9 mouse cellular contexts compared by ENCODE assay signal in genomic region chr4:123342091-123342641, GRCm38 (mm10). TPM values are rescaled to one million over a fixed set of nuclear protein-coding genes. Genes with fewer than 3 reads are reported as not detected.
DNase-seq lines count a peak whose midpoint lies in the region; ATAC-seq and TF ChIP-seq lines count a peak whose summit lies in the region.
"Had no signal": no experiment of that assay in that cellular context is flagged by ENCODE, and none has a peak within 500 bp of the region (broad histone marks: within the 10 kb centered on the region; RNA-seq: fewer than 3 reads in every experiment).

No protein-coding gene starts in this region.

- WGBS in liver, embryonic 14.5 days (ENCODE audit: insufficient replicate concordance): 4% methylated on average over 43 of the region's 43 CpGs
- 2% methylated on average over 43 of the region's 43 CpGs for WGBS in stomach, embryonic 15.5 days

- peaks cover 0 to 3% of the 10 kb centered on the region in 2 experiments; a peak in 1 of 4 replicates for H3K4me1 ChIP-seq in liver, embryonic 14.5 days (replicated peaks; ENCODE audit: control insufficient read depth in 2 of 2, insufficient read depth in 2 of 2, low read length in 1 of 2)
- H3K4me1 ChIP-seq in stomach, embryonic 15.5 days: peaks cover 18% of the 10 kb centered on the region

- H3K4me2 ChIP-seq in liver, embryonic 14.5 days (ENCODE audit: low read depth): peak overlapping the region; percentile 83
- peak overlapping the region; percentile 96 for H3K4me2 ChIP-seq in stomach, embryonic 15.5 days

- DNase-seq in adrenal gland, postnatal 14 days: peak; percentile 16
- DNase-seq in adrenal gland, postnatal 10 days: no peak
- DNase-seq in urinary bladder, postnatal 25 days (ENCODE audit: low spot score): peak; percentile 11
- no peak for DNase-seq in urinary bladder, postnatal 4 days (ENCODE audit: low spot score in 2 of 2)
- no peak for DNase-seq in liver, embryonic 14.5 days (ENCODE audit: low read depth in 3 of 3, low spot score in 3 of 3)
- no peak for DNase-seq in left cerebral cortex, postnatal 25 days (ENCODE audit: low spot score in 2 of 2)
- no peak for DNase-seq in cerebellum, adult 9-10 months

- peak overlapping the region; percentile 45 to 60 for H3K4me3 ChIP-seq in liver, embryonic 14.5 days (ENCODE audit: insufficient read depth in 1 of 2, low read depth in 2 of 2, low read length in 2 of 2)
- H3K4me3 ChIP-seq in stomach, embryonic 15.5 days (replicated peaks): peak overlapping the region; percentile 57

- H3K27me3 ChIP-seq in liver, embryonic 14.5 days (ENCODE audit: control insufficient read depth, insufficient read depth, low read length): peaks cover 29% of the 10 kb centered on the region
- peaks cover 40% of the 10 kb centered on the region for H3K27me3 ChIP-seq in stomach, embryonic 15.5 days (replicated peaks)

- no peak overlapping the region for H3K9ac ChIP-seq in liver, embryonic 14.5 days (replicated peaks)
- peak overlapping the region; percentile 9; the same call in 1 of the 2 replicates for H3K9ac ChIP-seq in stomach, embryonic 15.5 days

- no peaks in the 10 kb centered on the region for H3K36me3 ChIP-seq in liver, embryonic 14.5 days (replicated peaks; ENCODE audit: control insufficient read depth, insufficient read depth, low read depth)
- H3K36me3 ChIP-seq in stomach, embryonic 15.5 days: no peaks in the 10 kb centered on the region

- intact Hi-C loops in left cerebral cortex, postnatal 25 days (cut with DNase I): loop anchor here (5.0 kb wide), 1 partner anchor 35 kb away; no protein-coding TSS in a partner anchor

- ATAC-seq in liver, embryonic 14.5 days (ENCODE audit: insufficient read depth): peak; percentile 19; the same call in 1 of the 2 replicates
- ATAC-seq in stomach, embryonic 15.5 days (ENCODE audit: insufficient read depth, low FRiP score, low read depth): no peak

- no peak for TF ChIP-seq CTCF in liver, embryonic 14.5 days (IDR thresholded peaks at IDR 0.05; ENCODE audit: low read depth)

- H3K27ac ChIP-seq in liver, embryonic 14.5 days: no peak overlapping the region
- H3K27ac ChIP-seq in stomach, embryonic 15.5 days: no peak overlapping the region

- no peaks in the 10 kb centered on the region for H3K9me3 ChIP-seq in liver, embryonic 14.5 days (ENCODE audit: control insufficient read depth, low read length)
- H3K9me3 ChIP-seq in stomach, embryonic 15.5 days: no peaks in the 10 kb centered on the region

- TF ChIP-seq EP300 in liver, embryonic 14.5 days (IDR thresholded peaks at IDR 0.05; ENCODE audit: low read depth): no peak

RNA-seq across cellular contexts. Expression of gene Bmp8a, which starts 0.9 kb away (rescaled TPM):
- 0.34 TPM in 1 of 2 replicates, not detected in the other for total RNA-seq in adrenal gland, postnatal 14 days (2021)
- total RNA-seq in adrenal gland, postnatal 10 days (2021): under 1 TPM in 1 of 2 experiments, not detected in 1; 0.90 TPM
- 0.08 and 0.14 TPM in 2 replicates for polyA plus RNA-seq in liver, embryonic 14.5 days (2012; rRNA removed)
- polyA plus RNA-seq in liver, embryonic 14.5 days (2014; fragmentation: Nextera tagmentation; extraction: Ambion mirVana): 0.16 TPM in 1 of 2 replicates, not detected in the other
- polyA plus RNA-seq in stomach, embryonic 15.5 days (2015; fragmentation: Nextera tagmentation; extraction: Ambion mirVana): 0.37 and 0.40 TPM in 2 replicates
- under 1 TPM; 0.18 to 0.37 TPM for total RNA-seq in left cerebral cortex, postnatal 25 days (2021)

RNA-seq across cellular contexts. Expression of gene Oxct2a, which starts 18.7 kb away (rescaled TPM):
- not detected in 2 replicates for total RNA-seq in adrenal gland, postnatal 14 days (2021)
- under 1 TPM in 1 of 2 experiments, not detected in 1; 0.18 TPM for total RNA-seq in adrenal gland, postnatal 10 days (2021)
- polyA plus RNA-seq in liver, embryonic 14.5 days (2012; rRNA removed): 0.03 and 0.08 TPM in 2 replicates
- not detected in 2 replicates for polyA plus RNA-seq in liver, embryonic 14.5 days (2014; fragmentation: Nextera tagmentation; extraction: Ambion mirVana)
- not detected in 2 replicates for polyA plus RNA-seq in stomach, embryonic 15.5 days (2015; fragmentation: Nextera tagmentation; extraction: Ambion mirVana)
- not detected for total RNA-seq in left cerebral cortex, postnatal 25 days (2021)
- total RNA-seq: heart, postnatal 10 days had no signal

Comparison
In these comparisons a context has a peak if more than half of its experiments do, and no peak if none do; other contexts are left out.
1. DNase-seq: peak in adrenal gland, postnatal 14 days (single experiment) and urinary bladder, postnatal 25 days (single experiment); none in adrenal gland, postnatal 10 days (single experiment), urinary bladder, postnatal 4 days (0 of 2), liver, embryonic 14.5 days (0 of 3), left cerebral cortex, postnatal 25 days (0 of 2) and cerebellum, adult 9-10 months (single experiment).